Mouse (Mus musculus) thymus, adult 2 months (tissue): ENCODE measurements around the gene Ear6. TPM values are rescaled to one million over a fixed set of nuclear protein-coding genes. Genes with fewer than 3 reads are reported as not detected.
"Not testable (repeated sequence)": the region's sequence is repeated elsewhere in the genome, so short reads cannot be mapped to it uniquely, and the experiment has no call there.

Experiments used
- DNase-seq: peaks from one replicate; pipeline ENCODE4 v3.0.0; 2021
- H3K27ac ChIP-seq: fragments of 200-500 bp; 2 replicates; pipeline ENCODE4 v1.5.1; 2012; ENCODE audit warnings: low read length, control low read depth; ENCODE audit not compliant: control insufficient read depth, insufficient read depth
- H3K27me3 ChIP-seq: fragments of 200-500 bp; 2 replicates; pipeline ENCODE4 v1.6.1; 2012; ENCODE audit warnings: mild to moderate bottlenecking, low read length, moderate library complexity, mixed read lengths; ENCODE audit not compliant: control insufficient read depth, insufficient read depth
- H3K36me3 ChIP-seq: fragments of 200-500 bp; 2 replicates; pipeline ENCODE4 v1.6.1; 2012; ENCODE audit warnings: mild to moderate bottlenecking, low read length, moderate library complexity; ENCODE audit not compliant: control insufficient read depth, insufficient read depth
- H3K4me1 ChIP-seq: fragments of 200-500 bp; replicated peaks from 2 replicates; pipeline ENCODE4 v1.6.1; 2012; ENCODE audit warnings: low read length; ENCODE audit not compliant: control insufficient read depth, insufficient read depth
- H3K4me3 ChIP-seq: fragments of 200-500 bp; 2 replicates; pipeline ENCODE4 v1.5.1; 2012; ENCODE audit warnings: mild to moderate bottlenecking, low read length, control low read depth, moderate library complexity; ENCODE audit not compliant: control insufficient read depth, insufficient read depth
- CTCF ChIP-seq: fragments of 200-500 bp; IDR thresholded peaks from 2 replicates; pipeline ENCODE4 v1.5.1; 2012; ENCODE audit warnings: mild to moderate bottlenecking, control low read depth, low read length, moderate library complexity, borderline replicate concordance; ENCODE audit not compliant: control insufficient read depth, poor library complexity, insufficient read depth; ENCODE audit errors: extremely low read depth
- POLR2A ChIP-seq: fragments of 200-500 bp; IDR thresholded peaks from 2 replicates; pipeline ENCODE4 v1.6.1; 2012; ENCODE audit warnings: mild to moderate bottlenecking, low read length, control low read depth, moderate library complexity; ENCODE audit not compliant: control insufficient read depth, poor library complexity, insufficient read depth; ENCODE audit errors: extremely low read depth
- WGBS: fragments of 180-500 bp; shearing (Covaris S2); methylation state at CpG from one replicate; pipeline ENCODE4 v1.1.7; 2018; 5-methylcytosine and 5-hydroxymethylcytosine counted together
- polyA plus RNA-seq: library from polyadenylated mRNA; depleted of rRNA; stranded (reverse); fragments of >200 nt; gene quantifications from 2 replicates; pipeline ENCODE4 v1.2.3, GENCODE M21; 2012; rRNA removed

The Ear6 gene
- polyA plus RNA-seq = 0.82 and 1.8 TPM in 2 replicates

GRCm38 (mm10) chr14:51853399-51853798 lies at the start of gene Ear6:
Gene Ear6 (plus strand): TSS chr14:51853699.
- H3K4me1 ChIP-seq = no peaks in the 10 kb centered on the region
- H3K27me3 ChIP-seq = no peaks in the 10 kb centered on the region
- TF ChIP-seq CTCF (no peak), POLR2A (no peak)

DNA sequence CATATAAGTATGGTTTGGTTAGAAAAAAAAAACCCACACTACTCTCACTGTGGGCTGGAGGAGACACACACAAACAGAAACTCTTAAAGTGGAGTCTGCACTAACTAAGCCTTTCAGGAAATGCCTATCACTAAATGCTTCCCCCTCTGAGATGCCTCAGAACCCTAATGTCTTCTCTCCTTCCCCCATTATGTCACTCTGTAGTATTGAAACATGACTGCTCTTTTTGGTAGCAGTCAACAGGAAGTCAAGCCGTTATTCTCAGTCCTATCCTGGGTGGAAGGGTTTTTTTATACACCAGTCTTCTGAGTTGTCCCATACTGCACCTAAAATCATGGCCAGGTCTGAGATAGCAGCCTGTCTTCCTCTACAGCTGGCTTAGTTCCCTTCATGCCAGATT lies 26.9 kb upstream of the Ear6 start:
- Histone ChIP-seq H3K4me1 (no peaks in the 10 kb centered on the region), H3K27me3 (no peaks in the 10 kb centered on the region), H3K36me3 (no peaks in the 10 kb centered on the region), H3K27ac (no peak overlapping the region), H3K4me3 (no peak overlapping the region)
- TF ChIP-seq CTCF (no peak), POLR2A (no peak)
- no peak for DNase-seq
- WGBS = 7% methylated on average over 1 of the region's 1 CpGs

More at GRCm38 (mm10) chr14:51853399-51853798, at the start of gene Ear6:
- Histone ChIP-seq H3K27ac (no peak within 1 kb of the TSS), H3K36me3 (no peaks in the 10 kb centered on the region), H3K4me3 (no peak within 1 kb of the TSS)
- DNase-seq = no peak

- DNase-seq = peak; percentile 11
Observed at GRCm38 (mm10) chr14:51827842-51828241, 25.7 kb upstream of the Ear6 start.

GRCm38 (mm10) chr14:51829188-51829587 lies 24.3 kb upstream of the Ear6 start:
- Histone ChIP-seq H3K36me3 (no peaks in the 10 kb centered on the region), H3K27ac (no peak overlapping the region), H3K27me3 (no peaks in the 10 kb centered on the region), H3K4me3 (no peak overlapping the region), H3K4me1 (no peaks in the 10 kb centered on the region)
- DNase-seq = no peak
- 88% methylated on average over 6 of the region's 6 CpGs for WGBS
- TF ChIP-seq CTCF (no peak), POLR2A (no peak)

More at GRCm38 (mm10) chr14:51827842-51828241, 25.7 kb upstream of the Ear6 start:
- not testable (repeated sequence) for H3K27me3 ChIP-seq, H3K4me3 ChIP-seq, H3K4me1 ChIP-seq, H3K27ac ChIP-seq, H3K36me3 ChIP-seq
- 19% methylated on average over 5 of the region's 5 CpGs for WGBS

- H3K36me3 ChIP-seq, H3K4me1 ChIP-seq, H3K27ac ChIP-seq, H3K27me3 ChIP-seq, H3K4me3 ChIP-seq, DNase-seq: not testable (repeated sequence)
- 26% methylated on average over 2 of the region's 2 CpGs for WGBS
Observed at GRCm38 (mm10) chr14:51838480-51838879, 15.0 kb upstream of the Ear6 start.

DNA sequence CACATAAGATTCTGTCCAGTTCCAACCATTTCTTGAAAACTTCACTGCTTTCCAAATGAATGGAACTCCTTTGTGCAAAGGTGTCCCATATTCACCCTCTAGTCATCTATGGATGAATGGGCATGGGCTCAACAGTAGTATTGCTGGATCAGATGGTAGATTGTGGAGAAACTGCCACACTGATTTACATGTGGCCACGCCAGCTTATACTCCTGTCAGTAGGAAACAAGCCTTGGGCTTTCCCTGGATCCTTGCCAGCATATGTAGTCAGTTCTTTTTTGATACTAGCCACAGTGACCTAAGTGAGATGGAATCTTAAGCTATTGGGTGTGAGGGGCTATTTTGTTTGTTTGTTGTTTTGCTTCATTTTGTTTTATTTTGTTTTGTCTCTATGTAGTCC lies 11.2 kb upstream of the Ear6 start:
- Histone ChIP-seq H3K27ac (no peak overlapping the region), H3K4me1 (no peaks in the 10 kb centered on the region), H3K4me3 (no peak overlapping the region), H3K27me3 (no peaks in the 10 kb centered on the region), H3K36me3 (no peaks in the 10 kb centered on the region)
- 83% methylated on average over 1 of the region's 1 CpGs for whole genome bisulfite sequencing
- no peak for DNase-seq
- no peak for TF ChIP-seq POLR2A
- TF ChIP-seq CTCF = no peak

- H3K4me3 ChIP-seq = no peak overlapping the region
- WGBS = 13% methylated on average over 2 of the region's 2 CpGs
- no peaks in the 10 kb centered on the region for H3K4me1 ChIP-seq
- TF ChIP-seq POLR2A = no peak
- no peak for TF ChIP-seq CTCF
- DNase-seq = peak; percentile 12
- H3K27me3 ChIP-seq = no peaks in the 10 kb centered on the region
- H3K27ac ChIP-seq = no peak overlapping the region
- no peaks in the 10 kb centered on the region for H3K36me3 ChIP-seq
Observed at GRCm38 (mm10) chr14:51842781-51843180, 10.7 kb upstream of the Ear6 start.
